Mouse (Mus musculus): ENCODE measurements around the gene Klk1b9.
"Not testable (repeated sequence)": the region's sequence is repeated elsewhere in the genome, so short reads cannot be mapped to it uniquely, and the experiment has no call there.

- not testable (repeated sequence) for TF ChIP-seq ZC3H11A (IDR thresholded peaks at IDR 0.05; ENCODE audit: borderline replicate concordance, low read depth, low read length); ZNF384 (IDR thresholded peaks at IDR 0.05; ENCODE audit: low read depth, low read length); CHD2 (IDR thresholded peaks at IDR 0.05; ENCODE audit: low read depth, low read length); HCFC1 (IDR thresholded peaks at IDR 0.05; ENCODE audit: borderline replicate concordance, insufficient read depth, low read length)
Measured at GRCm38 (mm10) chr7:43995577-43995976, 19.7 kb downstream of the Klk1b9 start, which contains the start of gene Klk1b11.

Measured in ES-E14 (cell line).